Mouse (Mus musculus): ENCODE measurements around the gene Serinc1. TPM values are rescaled to one million over a fixed set of nuclear protein-coding genes. Genes with fewer than 3 reads are reported as not detected.
A peak's percentile ranks its signal among the peaks of the same experiment; 100 is the strongest.

Serinc1 gene
- polyA plus RNA-seq, 1 experiment from 2014 or later: 172 TPM

GRCm38 (mm10) chr10:57492050-57492449 lies 40.3 kb downstream of the Serinc1 start:
- H3K9me3 ChIP-seq (ENCODE audit: control insufficient read depth, low read length): 0 out of 2 replicates have a peak, but pooled peaks cover 5% of the 10 kb centered on the region
- peaks cover 3% of the 10 kb centered on the region; the same call in 1 of the 2 replicates for H3K4me1 ChIP-seq (ENCODE audit: control insufficient read depth, insufficient read depth, low read length)
- H3K4me2 ChIP-seq (ENCODE audit: low read depth, low read length): no peak overlapping the region
- no peak overlapping the region for H3K4me3 ChIP-seq (ENCODE audit: low read depth, low read length)
- 82% methylated on average over 2 of the region's 2 CpGs for WGBS
- no peaks in the 10 kb centered on the region for H3K27me3 ChIP-seq (replicated peaks; ENCODE audit: control insufficient read depth, insufficient read depth, low read length)
- H3K36me3 ChIP-seq (ENCODE audit: control insufficient read depth, insufficient read depth, low read length): peaks cover 11% of the 10 kb centered on the region
- DNase-seq (ENCODE audit: low spot score) (no peak), ATAC-seq (ENCODE audit: low read depth) (no peak)
- H3K27ac ChIP-seq (replicated peaks; ENCODE audit: low read depth, low read length): no peak overlapping the region
- H3K9ac ChIP-seq (ENCODE audit: low read depth, low read length): no peak overlapping the region

GRCm38 (mm10) chr10:57488591-57488990 lies 43.7 kb downstream of the Serinc1 start:
- H3K4me3 ChIP-seq (ENCODE audit: low read depth, low read length): no peak overlapping the region
- H3K27me3 ChIP-seq (replicated peaks; ENCODE audit: control insufficient read depth, insufficient read depth, low read length): no peaks in the 10 kb centered on the region
- peaks cover 7% of the 10 kb centered on the region; the same call in 1 of the 2 replicates for H3K36me3 ChIP-seq (ENCODE audit: control insufficient read depth, insufficient read depth, low read length)
- peak overlapping the region; percentile 73 for H3K4me2 ChIP-seq (ENCODE audit: low read depth, low read length)
- H3K9me3 ChIP-seq (ENCODE audit: control insufficient read depth, low read length): 0 out of 2 replicates have a peak, but pooled peaks cover 4% of the 10 kb centered on the region
- no peak overlapping the region for H3K9ac ChIP-seq (ENCODE audit: low read depth, low read length)
- H3K4me1 ChIP-seq (ENCODE audit: control insufficient read depth, insufficient read depth, low read length): peaks cover 3% of the 10 kb centered on the region; the same call in 1 of the 2 replicates
- no peak for ATAC-seq (ENCODE audit: low read depth)
- no peak overlapping the region for H3K27ac ChIP-seq (replicated peaks; ENCODE audit: low read depth, low read length)
- DNase-seq (ENCODE audit: low spot score): no peak

DNA sequence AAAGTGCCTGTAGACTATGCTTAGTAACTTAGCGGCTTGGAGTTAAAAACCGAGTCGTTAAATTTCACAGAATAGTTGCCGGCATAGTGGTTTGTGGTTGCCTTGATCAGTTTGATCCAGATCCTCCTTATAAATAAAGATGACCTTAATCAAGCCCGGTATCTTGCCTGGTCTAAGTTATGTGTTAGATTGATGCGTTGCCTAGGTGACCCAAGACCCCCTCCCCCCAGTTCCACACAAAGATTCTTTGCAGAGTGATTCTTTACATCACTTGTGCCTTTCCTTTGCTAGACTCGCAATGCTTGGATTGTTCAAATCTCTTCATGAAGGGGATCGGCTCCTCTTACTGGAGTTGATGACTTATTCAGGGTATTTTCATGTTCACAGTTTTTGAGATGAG lies 45.1 kb downstream of the Serinc1 start:
- 1% methylated on average over 8 of the region's 8 CpGs for WGBS
- peak; percentile 50 for DNase-seq (ENCODE audit: low spot score)

DNA sequence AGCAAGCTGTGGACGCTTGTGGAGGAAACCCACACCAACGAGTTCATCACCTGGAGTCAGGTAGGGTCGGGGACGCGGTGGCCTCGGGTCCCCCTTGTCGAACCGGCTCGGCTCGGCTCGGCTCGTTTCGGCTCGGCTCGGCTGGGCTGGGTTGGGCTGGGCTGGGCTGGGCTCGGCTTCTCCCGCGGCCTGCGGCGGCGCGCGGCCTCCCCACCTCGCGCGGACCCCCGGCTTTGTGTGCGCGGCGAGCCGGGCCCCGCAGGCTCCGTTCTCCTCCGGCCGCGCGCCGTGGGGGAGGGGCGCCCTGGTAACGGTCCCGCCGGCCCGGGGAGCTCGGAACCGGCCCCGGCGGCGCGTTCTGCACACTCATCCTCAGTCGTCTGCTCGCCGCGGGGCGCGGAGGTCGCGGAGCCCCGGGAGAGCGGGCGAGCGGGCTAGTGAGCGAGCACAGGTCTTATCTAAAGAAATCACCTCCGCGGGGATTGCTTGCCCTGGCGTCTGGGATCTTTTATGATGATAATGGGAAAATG lies 45.7 kb downstream of the Serinc1 start:
- Histone ChIP-seq H3K4me3 (ENCODE audit: low read depth, low read length) (peak overlapping the region; percentile 88), H3K27ac (replicated peaks; ENCODE audit: low read depth, low read length) (peak overlapping the region; percentile 96), H3K4me1 (ENCODE audit: control insufficient read depth, insufficient read depth, low read length) (peaks cover 3% of the 10 kb centered on the region; the same call in 1 of the 2 replicates), H3K9me3 (ENCODE audit: control insufficient read depth, low read length) (no peaks in the 10 kb centered on the region), H3K36me3 (ENCODE audit: control insufficient read depth, insufficient read depth, low read length) (0 out of 2 replicates have a peak, but pooled peaks cover 1% of the 10 kb centered on the region), H3K27me3 (replicated peaks; ENCODE audit: control insufficient read depth, insufficient read depth, low read length) (no peaks in the 10 kb centered on the region), H3K9ac (ENCODE audit: low read depth, low read length) (peak overlapping the region; percentile 96), H3K4me2 (ENCODE audit: low read depth, low read length) (peak overlapping the region; percentile 73)
- peak; percentile 80 for DNase-seq (ENCODE audit: low spot score)
- WGBS: under 1% methylated on average over 30 of the region's 65 CpGs
- peak; percentile 88 for ATAC-seq (ENCODE audit: low read depth)

More for the DNA sequence above, 45.1 kb downstream of the Serinc1 start:
- Histone ChIP-seq H3K4me2 (ENCODE audit: low read depth, low read length) (peak overlapping the region; percentile 73), H3K9me3 (ENCODE audit: control insufficient read depth, low read length) (no peaks in the 10 kb centered on the region), H3K27ac (replicated peaks; ENCODE audit: low read depth, low read length) (peak overlapping the region; percentile 96; the same call in 1 of the 2 replicates), H3K4me1 (ENCODE audit: control insufficient read depth, insufficient read depth, low read length) (peaks cover 3% of the 10 kb centered on the region; the same call in 1 of the 2 replicates), H3K27me3 (replicated peaks; ENCODE audit: control insufficient read depth, insufficient read depth, low read length) (no peaks in the 10 kb centered on the region), H3K36me3 (ENCODE audit: control insufficient read depth, insufficient read depth, low read length) (0 out of 2 replicates have a peak, but pooled peaks cover 4% of the 10 kb centered on the region), H3K4me3 (ENCODE audit: low read depth, low read length) (peak overlapping the region; percentile 88), H3K9ac (ENCODE audit: low read depth, low read length) (peak overlapping the region; percentile 96)
- ATAC-seq (ENCODE audit: low read depth): no peak

- no peaks in the 10 kb centered on the region for H3K27me3 ChIP-seq (replicated peaks; ENCODE audit: control insufficient read depth, insufficient read depth, low read length)
- 9% methylated on average over 6 of the region's 52 CpGs for WGBS
- peak within 1 kb of the TSS; percentile 96 for H3K27ac ChIP-seq (replicated peaks; ENCODE audit: low read depth, low read length)
- peaks cover 3% of the 10 kb centered on the region; the same call in 1 of the 2 replicates for H3K4me1 ChIP-seq (ENCODE audit: control insufficient read depth, insufficient read depth, low read length)
- H3K4me3 ChIP-seq (ENCODE audit: low read depth, low read length): peak within 1 kb of the TSS; percentile 88
- DNase-seq (ENCODE audit: low spot score): peak; percentile 99
- peak within 1 kb of the TSS; percentile 96 for H3K9ac ChIP-seq (ENCODE audit: low read depth, low read length)
- H3K4me2 ChIP-seq (ENCODE audit: low read depth, low read length): peak within 1 kb of the TSS; percentile 73
- H3K36me3 ChIP-seq (ENCODE audit: control insufficient read depth, insufficient read depth, low read length): no peaks in the 10 kb centered on the region
- ATAC-seq (ENCODE audit: low read depth): peak; percentile 100
- no peaks in the 10 kb centered on the region for H3K9me3 ChIP-seq (ENCODE audit: control insufficient read depth, low read length)
Observed at GRCm38 (mm10) chr10:57485908-57486541, 46.3 kb downstream of the Serinc1 start, which contains the start of gene Hsf2. Gene Hsf2 (plus strand): TSS chr10:57486385.

DNA sequence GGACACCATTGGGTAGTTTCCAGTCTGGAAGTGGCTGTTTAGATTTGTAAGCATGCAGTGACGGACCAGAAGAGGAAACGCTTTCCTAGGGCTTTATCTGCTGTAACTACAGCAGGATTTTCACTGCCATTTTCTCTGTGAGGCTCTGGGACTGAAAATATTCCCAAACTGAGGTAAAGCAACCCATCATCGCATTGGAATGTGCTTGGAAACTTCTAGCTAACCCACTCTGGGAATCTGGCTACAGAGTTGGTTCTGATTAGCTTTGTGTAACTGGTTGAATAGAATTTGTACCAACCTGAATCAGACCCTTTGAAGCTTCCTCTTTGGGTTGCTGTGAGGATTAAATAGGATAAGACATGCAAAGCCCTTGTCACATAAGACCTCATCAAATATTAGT lies 47.6 kb downstream of the Serinc1 start:
- H3K27me3 ChIP-seq (replicated peaks; ENCODE audit: control insufficient read depth, insufficient read depth, low read length): no peaks in the 10 kb centered on the region
- H3K9ac ChIP-seq (ENCODE audit: low read depth, low read length): no peak overlapping the region
- H3K4me1 ChIP-seq (ENCODE audit: control insufficient read depth, insufficient read depth, low read length): peaks cover 3% of the 10 kb centered on the region; the same call in 1 of the 2 replicates
- no peak overlapping the region for H3K4me2 ChIP-seq (ENCODE audit: low read depth, low read length)
- DNase-seq (ENCODE audit: low spot score) (no peak), ATAC-seq (ENCODE audit: low read depth) (no peak)
- no peaks in the 10 kb centered on the region for H3K9me3 ChIP-seq (ENCODE audit: control insufficient read depth, low read length)
- H3K36me3 ChIP-seq (ENCODE audit: control insufficient read depth, insufficient read depth, low read length): no peaks in the 10 kb centered on the region
- H3K4me3 ChIP-seq (ENCODE audit: low read depth, low read length): no peak overlapping the region
- WGBS: 83% methylated on average over 3 of the region's 3 CpGs
- H3K27ac ChIP-seq (replicated peaks; ENCODE audit: low read depth, low read length): no peak overlapping the region

GRCm38 (mm10) chr10:57481717-57482116 lies 50.6 kb downstream of the Serinc1 start:
- Histone ChIP-seq H3K4me3 (ENCODE audit: low read depth, low read length) (no peak overlapping the region), H3K9me3 (ENCODE audit: control insufficient read depth, low read length) (no peaks in the 10 kb centered on the region), H3K4me2 (ENCODE audit: low read depth, low read length) (no peak overlapping the region), H3K27ac (replicated peaks; ENCODE audit: low read depth, low read length) (no peak overlapping the region), H3K4me1 (ENCODE audit: control insufficient read depth, insufficient read depth, low read length) (no peaks in the 10 kb centered on the region), H3K36me3 (ENCODE audit: control insufficient read depth, insufficient read depth, low read length) (no peaks in the 10 kb centered on the region), H3K9ac (ENCODE audit: low read depth, low read length) (no peak overlapping the region), H3K27me3 (replicated peaks; ENCODE audit: control insufficient read depth, insufficient read depth, low read length) (no peaks in the 10 kb centered on the region)
- 46% methylated on average over 5 of the region's 5 CpGs for WGBS
- ATAC-seq (ENCODE audit: low read depth) (no peak), DNase-seq (ENCODE audit: low spot score) (no peak)

DNA sequence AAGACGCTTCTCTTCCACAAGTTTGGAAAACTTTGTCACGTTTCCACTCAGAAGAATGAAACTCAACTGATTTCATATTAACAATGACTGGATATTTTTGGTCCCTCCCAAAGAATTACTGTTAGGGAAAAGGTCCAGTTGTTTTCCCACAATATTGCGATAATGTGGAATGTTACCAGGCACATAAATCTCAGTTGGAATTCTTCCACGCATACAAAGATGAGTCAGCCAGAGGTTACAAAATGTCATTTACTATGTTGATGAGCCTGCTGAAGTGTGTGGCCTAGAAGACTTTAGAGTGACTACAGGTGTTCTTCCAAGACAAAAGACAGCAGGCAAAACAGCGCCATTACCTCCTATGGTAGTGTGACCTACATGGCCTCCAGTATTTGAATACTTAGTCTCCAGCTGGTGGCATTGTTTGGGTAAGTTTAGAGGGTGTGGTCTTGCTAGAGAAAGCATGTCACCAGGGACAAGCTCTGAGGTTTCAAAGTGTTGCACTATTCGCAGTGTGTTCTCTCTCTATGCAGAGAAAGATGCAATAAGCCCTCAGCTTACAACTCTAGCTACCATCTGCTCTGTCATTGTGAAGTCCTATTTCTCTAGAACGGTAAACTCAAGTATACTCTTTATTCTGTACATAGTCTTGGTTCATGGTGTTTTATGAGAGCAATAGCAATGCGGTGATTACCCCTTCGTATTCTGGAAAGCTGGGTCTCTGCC lies 55.0 kb downstream of the Serinc1 start:
- H3K27me3 ChIP-seq (replicated peaks; ENCODE audit: control insufficient read depth, insufficient read depth, low read length): no peaks in the 10 kb centered on the region
- no peaks in the 10 kb centered on the region for H3K9me3 ChIP-seq (ENCODE audit: control insufficient read depth, low read length)
- no peak overlapping the region for H3K4me3 ChIP-seq (ENCODE audit: low read depth, low read length)
- H3K4me1 ChIP-seq (ENCODE audit: control insufficient read depth, insufficient read depth, low read length): no peaks in the 10 kb centered on the region
- no peaks in the 10 kb centered on the region for H3K36me3 ChIP-seq (ENCODE audit: control insufficient read depth, insufficient read depth, low read length)
- ATAC-seq (ENCODE audit: low read depth) (no peak), DNase-seq (ENCODE audit: low spot score) (no peak)
- no peak overlapping the region for H3K27ac ChIP-seq (replicated peaks; ENCODE audit: low read depth, low read length)
- H3K9ac ChIP-seq (ENCODE audit: low read depth, low read length): no peak overlapping the region
- no peak overlapping the region for H3K4me2 ChIP-seq (ENCODE audit: low read depth, low read length)
- WGBS: 77% methylated on average over 9 of the region's 9 CpGs

Data from embryonic facial prominence, embryonic 14.5 days (tissue).